14 mouse cellular contexts compared by ENCODE assay signal in genomic region chr13:23502031-23502567, GRCm38 (mm10). TPM values are rescaled to one million over a fixed set of nuclear protein-coding genes. Genes with fewer than 3 reads are reported as not detected.
DNase-seq lines count a peak whose midpoint lies in the region; ATAC-seq and TF ChIP-seq lines count a peak whose summit lies in the region.
"Had no signal": no experiment of that assay in that cellular context is flagged by ENCODE, and none has a peak within 500 bp of the region (broad histone marks: within the 10 kb centered on the region; RNA-seq: fewer than 3 reads in every experiment).

No protein-coding gene starts in this region.

- peaks cover 26% of the 10 kb centered on the region for H3K4me1 ChIP-seq in heart, embryonic 16.5 days (ENCODE audit: control insufficient read depth, insufficient read depth, low read length)
- peaks cover 16% of the 10 kb centered on the region for H3K4me1 ChIP-seq in neural tube, embryonic 12.5 days
- H3K4me1 ChIP-seq in neural tube, embryonic 15.5 days: peaks cover 18% of the 10 kb centered on the region
- peaks cover 4% of the 10 kb centered on the region; the same call in 1 of the 2 replicates for H3K4me1 ChIP-seq in intestine, embryonic 15.5 days (replicated peaks)

- H3K4me3 ChIP-seq in heart, embryonic 16.5 days (ENCODE audit: low read length): peak overlapping the region; percentile 24
- H3K4me3 ChIP-seq in neural tube, embryonic 12.5 days: no peak overlapping the region
- H3K4me3 ChIP-seq in neural tube, embryonic 15.5 days (replicated peaks): no peak overlapping the region
- H3K4me3 ChIP-seq in intestine, embryonic 15.5 days (replicated peaks): no peak overlapping the region
- H3K4me3 ChIP-seq in left cerebral cortex, adult 2 months: no peak overlapping the region

- intact Hi-C loops in left cerebral cortex, adult 2 months (cut with DNase I): loop anchor here (5.0 kb wide), 1 partner anchor 50 kb away; no protein-coding TSS in a partner anchor

- no peaks in the 10 kb centered on the region for H3K36me3 ChIP-seq in heart, embryonic 16.5 days (ENCODE audit: control insufficient read depth, insufficient read depth)
- H3K36me3 ChIP-seq in neural tube, embryonic 12.5 days: no peaks in the 10 kb centered on the region
- no peaks in the 10 kb centered on the region for H3K36me3 ChIP-seq in neural tube, embryonic 15.5 days
- no peaks in the 10 kb centered on the region for H3K36me3 ChIP-seq in intestine, embryonic 15.5 days

- H3K4me2 ChIP-seq in heart, embryonic 16.5 days (ENCODE audit: low read depth, low read length): peak overlapping the region; percentile 38
- 0 out of 2 replicates have a peak overlapping the region, but pooled peaks have one; percentile 40 for H3K4me2 ChIP-seq in neural tube, embryonic 12.5 days (replicated peaks)
- no peak overlapping the region for H3K4me2 ChIP-seq in neural tube, embryonic 15.5 days
- peak overlapping the region; percentile 39; the same call in 1 of the 2 replicates for H3K4me2 ChIP-seq in intestine, embryonic 15.5 days (replicated peaks)

- H3K9ac ChIP-seq in heart, embryonic 16.5 days (ENCODE audit: low read length): no peak overlapping the region
- H3K9ac ChIP-seq in neural tube, embryonic 12.5 days: no peak overlapping the region
- H3K9ac ChIP-seq in neural tube, embryonic 15.5 days (replicated peaks): no peak overlapping the region
- no peak overlapping the region for H3K9ac ChIP-seq in intestine, embryonic 15.5 days

- H3K27ac ChIP-seq in heart, embryonic 16.5 days (ENCODE audit: low read length): no peak overlapping the region
- H3K27ac ChIP-seq in neural tube, embryonic 12.5 days: no peak overlapping the region
- H3K27ac ChIP-seq in neural tube, embryonic 15.5 days (replicated peaks): no peak overlapping the region
- no peak overlapping the region for H3K27ac ChIP-seq in intestine, embryonic 15.5 days
- H3K27ac ChIP-seq in left cerebral cortex, adult 2 months: no peak overlapping the region
- H3K27ac ChIP-seq: hindbrain, postnatal 0 days had no signal

- H3K9me3 ChIP-seq in heart, embryonic 16.5 days (replicated peaks; ENCODE audit: control insufficient read depth, low read length): no peaks in the 10 kb centered on the region
- H3K9me3 ChIP-seq in neural tube, embryonic 12.5 days: no peaks in the 10 kb centered on the region
- H3K9me3 ChIP-seq in neural tube, embryonic 15.5 days (replicated peaks): no peaks in the 10 kb centered on the region
- H3K9me3 ChIP-seq in intestine, embryonic 15.5 days: no peaks in the 10 kb centered on the region

- H3K27me3 ChIP-seq in heart, embryonic 16.5 days (ENCODE audit: control insufficient read depth, insufficient read depth, low read length): no peaks in the 10 kb centered on the region
- peaks cover 4% of the 10 kb centered on the region; the same call in 1 of the 2 replicates for H3K27me3 ChIP-seq in neural tube, embryonic 12.5 days (replicated peaks)
- peaks cover 13% of the 10 kb centered on the region for H3K27me3 ChIP-seq in neural tube, embryonic 15.5 days (replicated peaks)
- no peaks in the 10 kb centered on the region for H3K27me3 ChIP-seq in intestine, embryonic 15.5 days (replicated peaks)

- DNase-seq in heart, adult 11 months: no peak
- DNase-seq in left cerebral cortex, adult 2 months (ENCODE audit: extremely low spot score in 1 of 2, low spot score in 2 of 2): no peak
- no peak for DNase-seq in thymus, adult 18-20 months
- DNase-seq in layer of hippocampus, adult 9-11 months: no peak
- DNase-seq: adrenal gland, postnatal 36 days; cerebellum, postnatal 14 days; lung, postnatal 36 days; spleen, adult 18-20 months had no signal

- TF ChIP-seq CTCF in left cerebral cortex, adult 2 months (IDR thresholded peaks at IDR 0.05): no peak

- no peak for ATAC-seq in heart, embryonic 16.5 days (replicated peaks; ENCODE audit: extremely low read depth, insufficient read depth, low FRiP score)
- no peak for ATAC-seq in neural tube, embryonic 12.5 days (ENCODE audit: low FRiP score, low read depth)
- ATAC-seq in neural tube, embryonic 15.5 days (ENCODE audit: low FRiP score): no peak
- no peak for ATAC-seq in intestine, embryonic 15.5 days
- ATAC-seq: hindbrain, postnatal 0 days had no signal

- 39% methylated on average over 9 of the region's 9 CpGs for WGBS in heart, embryonic 16.5 days
- 34% methylated on average over 9 of the region's 9 CpGs for WGBS in neural tube, embryonic 12.5 days
- 41% methylated on average over 9 of the region's 9 CpGs for WGBS in neural tube, embryonic 15.5 days
- 38% methylated on average over 9 of the region's 9 CpGs for WGBS in intestine, embryonic 15.5 days

RNA-seq across cellular contexts. Expression of gene Btn2a2, which starts 13.4 kb away (rescaled TPM):
- polyA plus RNA-seq in heart, embryonic 16.5 days (2015; fragmentation: Nextera tagmentation; extraction: Ambion mirVana): 0.29 and 0.34 TPM in 2 replicates
- polyA plus RNA-seq in neural tube, embryonic 12.5 days (2016; fragmentation: Nextera tagmentation; extraction: Ambion mirVana): 0.23 and 0.31 TPM in 2 replicates
- polyA plus RNA-seq in neural tube, embryonic 15.5 days (2015; fragmentation: Nextera tagmentation; extraction: Ambion mirVana): 0.14 and 0.22 TPM in 2 replicates
- polyA plus RNA-seq in intestine, embryonic 15.5 days (2015; fragmentation: Nextera tagmentation; extraction: Ambion mirVana): 0.16 and 0.23 TPM in 2 replicates
- 1 to 10 TPM in 1 of 2 experiments, under 1 TPM in 1; 0.65 to 1.4 TPM for total RNA-seq in left cerebral cortex, adult 2 months (2021)
- total RNA-seq: adrenal gland, postnatal 36 days; hindbrain, postnatal 0 days had no signal

RNA-seq across cellular contexts. Expression of gene Hist1h4h, which starts 28.8 kb away (rescaled TPM):
- 7.7 and 8.6 TPM in 2 replicates for polyA plus RNA-seq in heart, embryonic 16.5 days (2015; fragmentation: Nextera tagmentation; extraction: Ambion mirVana)
- polyA plus RNA-seq in neural tube, embryonic 12.5 days (2016; fragmentation: Nextera tagmentation; extraction: Ambion mirVana): 4.6 and 6.6 TPM in 2 replicates
- 1.5 and 4.5 TPM in 2 replicates for polyA plus RNA-seq in neural tube, embryonic 15.5 days (2015; fragmentation: Nextera tagmentation; extraction: Ambion mirVana)
- 4.6 and 4.8 TPM in 2 replicates for polyA plus RNA-seq in intestine, embryonic 15.5 days (2015; fragmentation: Nextera tagmentation; extraction: Ambion mirVana)
- 100 to 1,000 TPM; 289 to 340 TPM for total RNA-seq in left cerebral cortex, adult 2 months (2021)

RNA-seq across cellular contexts. Expression of gene Hist1h2af, which starts 31.6 kb away (rescaled TPM):
- polyA plus RNA-seq in heart, embryonic 16.5 days (2015; fragmentation: Nextera tagmentation; extraction: Ambion mirVana): 3.8 and 9.2 TPM in 2 replicates
- 2.7 and 5.6 TPM in 2 replicates for polyA plus RNA-seq in neural tube, embryonic 12.5 days (2016; fragmentation: Nextera tagmentation; extraction: Ambion mirVana)
- 0.77 TPM in 1 of 2 replicates, not detected in the other for polyA plus RNA-seq in neural tube, embryonic 15.5 days (2015; fragmentation: Nextera tagmentation; extraction: Ambion mirVana)
- polyA plus RNA-seq in intestine, embryonic 15.5 days (2015; fragmentation: Nextera tagmentation; extraction: Ambion mirVana): 6.7 TPM in 1 of 2 replicates, not detected in the other
- 1 to 10 TPM; 2.4 to 4.4 TPM for total RNA-seq in left cerebral cortex, adult 2 months (2021)

RNA-seq across cellular contexts. Expression of gene Hist1h3g, which starts 33.1 kb away (rescaled TPM):
- polyA plus RNA-seq in heart, embryonic 16.5 days (2015; fragmentation: Nextera tagmentation; extraction: Ambion mirVana): 2.0 and 2.2 TPM in 2 replicates
- 3.0 and 5.4 TPM in 2 replicates for polyA plus RNA-seq in neural tube, embryonic 12.5 days (2016; fragmentation: Nextera tagmentation; extraction: Ambion mirVana)
- 0.51 and 0.64 TPM in 2 replicates for polyA plus RNA-seq in neural tube, embryonic 15.5 days (2015; fragmentation: Nextera tagmentation; extraction: Ambion mirVana)
- polyA plus RNA-seq in intestine, embryonic 15.5 days (2015; fragmentation: Nextera tagmentation; extraction: Ambion mirVana): 6.1 and 6.2 TPM in 2 replicates
- 1 to 10 TPM; 2.6 to 5.1 TPM for total RNA-seq in left cerebral cortex, adult 2 months (2021)

RNA-seq across cellular contexts. Expression of gene Btn1a1, which starts 36.4 kb away (rescaled TPM):
- 0.83 and 1.0 TPM in 2 replicates for polyA plus RNA-seq in heart, embryonic 16.5 days (2015; fragmentation: Nextera tagmentation; extraction: Ambion mirVana)
- polyA plus RNA-seq in neural tube, embryonic 12.5 days (2016; fragmentation: Nextera tagmentation; extraction: Ambion mirVana): not detected in 2 replicates
- 0.15 TPM in 1 of 2 replicates, not detected in the other for polyA plus RNA-seq in neural tube, embryonic 15.5 days (2015; fragmentation: Nextera tagmentation; extraction: Ambion mirVana)
- polyA plus RNA-seq in intestine, embryonic 15.5 days (2015; fragmentation: Nextera tagmentation; extraction: Ambion mirVana): 0.08 and 0.11 TPM in 2 replicates
- not detected for total RNA-seq in left cerebral cortex, adult 2 months (2021)
- total RNA-seq: adrenal gland, postnatal 36 days; layer of hippocampus, postnatal 10 days had no signal
